Mouse (Mus musculus): ENCODE measurements around the gene Lat.

DNA sequence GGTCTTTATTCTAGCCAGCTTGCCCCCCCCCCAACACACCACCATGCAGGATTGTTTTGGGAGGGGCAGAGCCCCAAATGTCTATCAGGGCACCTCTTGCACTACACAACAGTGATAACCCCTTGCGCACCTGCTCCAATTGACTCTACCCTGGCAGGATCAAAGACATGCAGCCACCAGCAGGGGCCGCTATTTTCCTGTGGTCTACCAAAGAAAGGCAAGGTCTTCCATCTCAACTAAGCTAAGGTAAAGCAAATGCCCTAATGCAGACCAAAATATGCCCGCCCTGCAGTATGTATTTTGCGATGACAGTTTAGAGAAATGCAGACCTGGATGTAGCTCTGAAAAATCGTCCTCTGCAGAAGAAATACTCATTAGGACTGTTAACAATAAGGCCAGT is 30.2 kb upstream of the Lat start:
- no peak for TF ChIP-seq POLR2A (IDR thresholded peaks at IDR 0.05; ENCODE audit: control insufficient read depth, low read depth, low read length)
- peak; percentile 59; the same call in 1 of the 2 replicates for TF ChIP-seq CTCF (IDR thresholded peaks at IDR 0.05; ENCODE audit: control insufficient read depth, insufficient read depth, insufficient replicate concordance, low read depth, low read length)
